Mouse (Mus musculus) CH12.LX (cell line): Measurements from ENCODE around the gene Doc2a. TPM values are rescaled to one million over a fixed set of nuclear protein-coding genes. Genes with fewer than 3 reads are reported as not detected.

Experiments
- DNase-seq: peaks from one replicate; pipeline ENCODE4 v3.0.0-alpha.2; 2013; ENCODE audit errors: extremely low read depth
- H3K27ac ChIP-seq: 2 replicates; pipeline ENCODE4 v1.5.1; 2012; ENCODE audit warnings: low read depth, mild to moderate bottlenecking, control low read depth, moderate library complexity; ENCODE audit not compliant: insufficient read depth
- H3K27me3 ChIP-seq: replicated peaks from 2 replicates; pipeline ENCODE3; 2012; ENCODE audit warnings: inconsistent platforms
- H3K36me3 ChIP-seq, 2 experiments: replicated peaks in 1 of 2; 2 replicates each; pipeline versions ENCODE3 to v1.6.1; 2012; ENCODE audit warnings: inconsistent platforms in 1 of 2, low read length in 1 of 2, mild to moderate bottlenecking in 1 of 2, mixed read lengths in 1 of 2, moderate library complexity in 1 of 2; ENCODE audit not compliant: control insufficient read depth in 1 of 2, insufficient read depth in 1 of 2
- H3K4me1 ChIP-seq, 2 experiments: 2 replicates each; pipeline ENCODE4 v1.6.1; 2012; ENCODE audit warnings: inconsistent platforms in 1 of 2, moderate library complexity in 1 of 2; ENCODE audit not compliant: insufficient read depth in 2 of 2, control insufficient read depth in 1 of 2
- H3K4me2 ChIP-seq: 2 replicates; pipeline ENCODE4 v1.6.1; 2012; ENCODE audit warnings: low read depth, mild to moderate bottlenecking, control low read depth; ENCODE audit not compliant: poor library complexity, insufficient read depth, severe bottlenecking
- H3K4me3 ChIP-seq, 3 experiments: fragments of 150-350 bp in 1 of 3; sonication (generic) in 1 of 3; replicated peaks in 1 of 3; 2 replicates each; pipeline versions ENCODE3 to v1.5.1; 2011 to 2012; ENCODE audit warnings: low read depth in 2 of 3, low read length in 2 of 3, mild to moderate bottlenecking in 2 of 3, moderate library complexity in 2 of 3, control low read depth in 1 of 3, improper control_type of control experiment in 1 of 3, inconsistent platforms in 1 of 3, mixed read lengths in 1 of 3; ENCODE audit not compliant: poor library complexity in 1 of 3
- H3K79me2 ChIP-seq: replicated peaks from 2 replicates; pipeline ENCODE4 v1.6.1; 2012; ENCODE audit warnings: mild to moderate bottlenecking, moderate library complexity; ENCODE audit not compliant: control insufficient read depth, poor library complexity, insufficient read depth, severe bottlenecking; ENCODE audit errors: extremely low read depth
- H3K9ac ChIP-seq: 2 replicates; pipeline ENCODE4 v1.6.1; 2012; ENCODE audit warnings: low read depth, mild to moderate bottlenecking, control low read depth, moderate library complexity; ENCODE audit not compliant: insufficient read depth
- H3K9me3 ChIP-seq: replicated peaks from 2 replicates; pipeline ENCODE3; 2012; ENCODE audit warnings: low read length, inconsistent platforms, mixed read lengths
- BHLHE40 ChIP-seq: IDR thresholded peaks from 2 replicates; pipeline ENCODE4 v1.6.1; 2011; ENCODE audit warnings: mild to moderate bottlenecking, low read depth, low read length, improper control_type of control experiment
- CHD1 ChIP-seq: IDR thresholded peaks from 2 replicates; pipeline ENCODE4 v1.6.1; 2012; ENCODE audit warnings: low read depth, low read length, improper control_type of control experiment, inconsistent platforms
- CHD2 ChIP-seq: IDR thresholded peaks from 2 replicates; pipeline ENCODE4 v1.6.1; 2011; ENCODE audit warnings: low read length, improper control_type of control experiment
- CTCF ChIP-seq, 2 experiments: IDR thresholded peaks in 1 of 2; conservative IDR thresholded peaks in 1 of 2; 2 replicates each; pipeline ENCODE4 v1.5.1; 2011 to 2012; ENCODE audit warnings: low read depth in 2 of 2, low read length in 2 of 2, improper control_type of control experiment in 1 of 2, inconsistent platforms in 1 of 2, mild to moderate bottlenecking in 1 of 2, moderate library complexity in 1 of 2
- ELF1 ChIP-seq: IDR thresholded peaks from 2 replicates; pipeline ENCODE4 v1.6.1; 2014; ENCODE audit warnings: low read depth, mild to moderate bottlenecking, inconsistent platforms, low read length, improper control_type of control experiment
- HCFC1 ChIP-seq: IDR thresholded peaks from 2 replicates; pipeline ENCODE4 v1.6.1; 2012; ENCODE audit warnings: low read depth, mild to moderate bottlenecking, inconsistent platforms, low read length, improper control_type of control experiment
- IRF4 ChIP-seq: IDR thresholded peaks from 2 replicates; pipeline ENCODE4 v1.6.1; 2014; ENCODE audit warnings: low read depth, mild to moderate bottlenecking, inconsistent platforms, low read length, improper control_type of control experiment
- JUND ChIP-seq: conservative IDR thresholded peaks from 2 replicates; pipeline ENCODE4 v1.6.1; 2011; ENCODE audit warnings: low read depth, low read length, improper control_type of control experiment
- KAT2A ChIP-seq: IDR thresholded peaks from 2 replicates; pipeline ENCODE4 v1.6.1; 2012; ENCODE audit warnings: low read length, improper control_type of control experiment, inconsistent platforms; ENCODE audit not compliant: insufficient replicate concordance
- MAX ChIP-seq: IDR thresholded peaks from 2 replicates; pipeline ENCODE4 v1.6.1; 2011; ENCODE audit warnings: low read length, improper control_type of control experiment
- MAZ ChIP-seq: IDR thresholded peaks from 2 replicates; pipeline ENCODE4 v1.6.1; 2012; ENCODE audit warnings: low read depth, mild to moderate bottlenecking, inconsistent platforms, low read length, improper control_type of control experiment, moderate library complexity
- MYC ChIP-seq: IDR thresholded peaks from 2 replicates; pipeline ENCODE4 v1.6.1; 2011; ENCODE audit warnings: low read depth, mild to moderate bottlenecking, improper control_type of control experiment, low read length
- NRF1 ChIP-seq: IDR thresholded peaks from 2 replicates; pipeline ENCODE4 v1.6.1; 2014; ENCODE audit warnings: low read depth, mild to moderate bottlenecking, inconsistent platforms, low read length, improper control_type of control experiment, moderate library complexity
- POLR2A ChIP-seq: IDR thresholded peaks from 2 replicates; pipeline ENCODE4 v1.6.1; 2011; ENCODE audit warnings: low read depth, mild to moderate bottlenecking, improper control_type of control experiment, low read length
- POLR2AphosphoS2 ChIP-seq: IDR thresholded peaks from 2 replicates; pipeline ENCODE4 v1.6.1; 2011; ENCODE audit warnings: low read depth, low read length, improper control_type of control experiment
- RAD21 ChIP-seq: IDR thresholded peaks from 2 replicates; pipeline ENCODE4 v1.6.1; 2011; ENCODE audit warnings: low read depth, mild to moderate bottlenecking, low read length, improper control_type of control experiment, moderate library complexity
- RCOR1 ChIP-seq: conservative IDR thresholded peaks from 2 replicates; pipeline ENCODE4 v1.6.1; 2012; ENCODE audit warnings: low read depth, mild to moderate bottlenecking, inconsistent platforms, low read length, improper control_type of control experiment
- SIN3A ChIP-seq: IDR thresholded peaks from 2 replicates; pipeline ENCODE4 v1.6.1; 2012; ENCODE audit warnings: low read length, improper control_type of control experiment, inconsistent platforms
- SMC3 ChIP-seq: IDR thresholded peaks from 2 replicates; pipeline ENCODE4 v1.6.1; 2011; ENCODE audit warnings: low read depth, low read length, improper control_type of control experiment
- TBP ChIP-seq: conservative IDR thresholded peaks from 2 replicates; pipeline ENCODE4 v1.6.1; 2011; ENCODE audit warnings: low read depth, low read length, improper control_type of control experiment
- TCF12 ChIP-seq: IDR thresholded peaks from 2 replicates; pipeline ENCODE4 v1.6.1; 2014; ENCODE audit warnings: low read depth, mild to moderate bottlenecking, inconsistent platforms, low read length, improper control_type of control experiment
- UBTF ChIP-seq: IDR thresholded peaks from 2 replicates; pipeline ENCODE4 v1.6.1; 2012; ENCODE audit warnings: low read depth, mild to moderate bottlenecking, inconsistent platforms, low read length, improper control_type of control experiment, moderate library complexity
- ZC3H11A ChIP-seq: IDR thresholded peaks from 2 replicates; pipeline ENCODE4 v1.6.1; 2012; ENCODE audit warnings: low read depth, mild to moderate bottlenecking, inconsistent platforms, low read length, improper control_type of control experiment
- ZKSCAN1 ChIP-seq: IDR thresholded peaks from 2 replicates; pipeline ENCODE4 v1.6.1; 2012; ENCODE audit warnings: low read depth, inconsistent platforms, low read length, improper control_type of control experiment, borderline replicate concordance
- dilution Hi-C: fragments of 300-500 bp; cut with MboI; formaldehyde crosslinking; loops from 2 replicates; pipeline ENCODE4 v1.14.3; 2020; ENCODE audit warnings: low sequenced_read_pairs; ENCODE audit not compliant: extremely low pct_unique_long_range_greater_than_20kb, extremely low pct_ligation_motif_present
- in situ Hi-C: fragments of 300-500 bp; cut with MboI; formaldehyde crosslinking; loops from 3 replicates; pipeline ENCODE4 v1.14.3; 2019; ENCODE audit warnings: low sequenced_read_pairs, low pct_ligation_motif_present, low pct_unique_long_range_greater_than_20kb, mixed read lengths
- polyA plus RNA-seq: library from polyadenylated mRNA; unstranded; fragments of >175 nt; gene quantifications from 2 replicates; pipeline ENCODE4 v1.2.1, GENCODE M21; 2012; ENCODE audit warnings: low read depth; ENCODE audit not compliant: insufficient read length
- total RNA-seq, 2 experiments: library from RNA; depleted of rRNA; stranded (reverse); fragments of 300-350 nt in 1 of 2; fragments of >200 nt in 1 of 2; gene quantifications; 2 replicates each; pipeline ENCODE4 v1.2.3; 2012 to 2014

Doc2a gene
- total and polyA plus RNA-seq, 3 experiments, result 1.9 TPM; not detected in 2

- in situ Hi-C loops, result no loop called here
- dilution Hi-C loops, result no loop called here
Measured at GRCm38 (mm10) chr7:126851192-126851591, 4.0 kb downstream of the Doc2a start.

GRCm38 (mm10) chr7:126853454-126853853, 6.2 kb downstream of the Doc2a start:
- H3K27me3 ChIP-seq, result no peaks in the 10 kb centered on the region

More at GRCm38 (mm10) chr7:126851192-126851591, 4.0 kb downstream of the Doc2a start:
- Histone ChIP-seq H3K79me2 (no peaks in the 10 kb centered on the region), H3K4me2 (no peak overlapping the region), H3K27me3 (no peaks in the 10 kb centered on the region), H3K4me3 (no peak overlapping the region), H3K4me1 (peaks cover 6 to 8% of the 10 kb centered on the region in 2 experiments; a peak in 2 of 4 replicates), H3K27ac (no peak overlapping the region), H3K9ac (no peak overlapping the region), H3K36me3 (peaks cover 49 to 76% of the 10 kb centered on the region in 2 experiments), H3K9me3 (no peaks in the 10 kb centered on the region)
- DNase-seq, result no peak
- TF ChIP-seq IRF4 (no peak), POLR2AphosphoS2 (peak; percentile 70)

GRCm38 (mm10) chr7:126855641-126856040, 8.4 kb downstream of the Doc2a start:
- no peak overlapping the region for H3K9ac ChIP-seq

More at GRCm38 (mm10) chr7:126853454-126853853, 6.2 kb downstream of the Doc2a start:
- Histone ChIP-seq H3K4me1 (peaks cover 5 to 26% of the 10 kb centered on the region in 2 experiments; a peak in 3 of 4 replicates), H3K79me2 (no peaks in the 10 kb centered on the region), H3K9me3 (no peaks in the 10 kb centered on the region), H3K27ac (no peak overlapping the region), H3K9ac (no peak overlapping the region), H3K4me2 (no peak overlapping the region), H3K36me3 (peaks cover 71 to 97% of the 10 kb centered on the region in 2 experiments), H3K4me3 (no peak overlapping the region)
- no peak for TF ChIP-seq RAD21
- TF ChIP-seq JUND, result no peak
- no peak for TF ChIP-seq SMC3
- no peak for TF ChIP-seq TBP
- no peak for TF ChIP-seq MAX
- TF ChIP-seq BHLHE40, result no peak
- TF ChIP-seq UBTF, result no peak
- no peak for TF ChIP-seq SIN3A
- TF ChIP-seq CHD2, result no peak
- TF ChIP-seq NRF1, result no peak
- TF ChIP-seq HCFC1, result no peak
- no peak for TF ChIP-seq ELF1
- no peak for TF ChIP-seq KAT2A
- no peak for TF ChIP-seq CHD1
- TF ChIP-seq ZKSCAN1, result no peak
- TF ChIP-seq POLR2A, result no peak; the same call in 1 of the 2 replicates
- TF ChIP-seq IRF4, result no peak
- no peak for TF ChIP-seq MAZ
- TF ChIP-seq TCF12, result no peak
- dilution Hi-C loops, result no loop called here
- in situ Hi-C loops, result no loop called here
- DNase-seq, result no peak

More at GRCm38 (mm10) chr7:126855641-126856040, 8.4 kb downstream of the Doc2a start:
- H3K9me3 ChIP-seq, result no peaks in the 10 kb centered on the region
- dilution Hi-C loops (no loop called here), in situ Hi-C loops (no loop called here)
- no peaks in the 10 kb centered on the region for H3K27me3 ChIP-seq
- peaks cover 84 to 97% of the 10 kb centered on the region in 2 experiments for H3K36me3 ChIP-seq
- no peak overlapping the region for H3K27ac ChIP-seq
- no peak for TF ChIP-seq TBP
- no peak for TF ChIP-seq TCF12
- TF ChIP-seq SIN3A, result no peak
- no peak for TF ChIP-seq ELF1
- no peak for TF ChIP-seq RCOR1
- TF ChIP-seq CTCF (conservative IDR thresholded peaks at IDR 0.05 in 1 of 2, IDR thresholded peaks at IDR 0.05 in 1 of 2; ENCODE audit: low read depth in 2 of 2, low read length in 2 of 2), result no peak
- no peak for TF ChIP-seq MYC
- no peak for TF ChIP-seq ZC3H11A
- TF ChIP-seq IRF4, result no peak
- peaks cover 0 to 48% of the 10 kb centered on the region in 2 experiments; a peak in 2 of 4 replicates for H3K4me1 ChIP-seq
- H3K4me3 ChIP-seq, result no peak overlapping the region
- no peak overlapping the region for H3K4me2 ChIP-seq
- peaks cover 12% of the 10 kb centered on the region for H3K79me2 ChIP-seq
- DNase-seq, result no peak
